Mouse (Mus musculus): ENCODE measurements around the gene Mogat2. TPM values are rescaled to one million over a fixed set of nuclear protein-coding genes. Genes with fewer than 3 reads are reported as not detected.
A peak's percentile ranks its signal among the peaks of the same experiment; 100 is the strongest.

Mogat2 gene
- total and polyA plus RNA-seq, 2 experiments from 2014 or later = 0.40 TPM; not detected in 1

- H3K4me3 ChIP-seq (ENCODE audit: low read depth, low read length) = peak overlapping the region; percentile 37
- H3K4me2 ChIP-seq (ENCODE audit: low read depth, low read length) = peak overlapping the region; percentile 59
- TF ChIP-seq EP300 (IDR thresholded peaks at IDR 0.05; ENCODE audit: low read depth) = no peak
- TF ChIP-seq CTCF (IDR thresholded peaks at IDR 0.05; ENCODE audit: low read depth) = no peak
- H3K27ac ChIP-seq (ENCODE audit: low read depth) = no peak overlapping the region
- DNase-seq (ENCODE audit: low spot score) = no peak
- H3K27me3 ChIP-seq (ENCODE audit: control insufficient read depth, insufficient read depth, low read length) = peaks cover 10% of the 10 kb centered on the region; the same call in 1 of the 2 replicates
- no peak overlapping the region; the same call in 1 of the 2 replicates for H3K9ac ChIP-seq (replicated peaks; ENCODE audit: low read depth, low read length)
- peak; percentile 20; the same call in 1 of the 2 replicates for ATAC-seq (ENCODE audit: insufficient read depth, low read depth)
- H3K36me3 ChIP-seq (replicated peaks; ENCODE audit: control insufficient read depth, insufficient read depth, low read length) = no peaks in the 10 kb centered on the region
- H3K9me3 ChIP-seq (replicated peaks; ENCODE audit: control insufficient read depth, low read length) = no peaks in the 10 kb centered on the region
- WGBS = 5% methylated on average over 39 of the region's 44 CpGs
- no peaks in the 10 kb centered on the region for H3K4me1 ChIP-seq (ENCODE audit: control insufficient read depth, insufficient read depth)
Observed at GRCm38 (mm10) chr7:99248906-99249581, 10.6 kb upstream of the Mogat2 start.

- H3K9ac ChIP-seq (replicated peaks; ENCODE audit: low read depth, low read length) = no peak overlapping the region
- WGBS = 59% methylated on average over 5 of the region's 5 CpGs
- peaks cover 10% of the 10 kb centered on the region; the same call in 1 of the 2 replicates for H3K27me3 ChIP-seq (ENCODE audit: control insufficient read depth, insufficient read depth, low read length)
- no peak overlapping the region for H3K4me3 ChIP-seq (ENCODE audit: low read depth, low read length)
- ATAC-seq (ENCODE audit: insufficient read depth, low read depth) (no peak), DNase-seq (ENCODE audit: low spot score) (no peak)
- TF ChIP-seq EP300 (IDR thresholded peaks at IDR 0.05; ENCODE audit: low read depth) (no peak), CTCF (IDR thresholded peaks at IDR 0.05; ENCODE audit: low read depth) (no peak)
- no peaks in the 10 kb centered on the region for H3K4me1 ChIP-seq (ENCODE audit: control insufficient read depth, insufficient read depth)
- no peak overlapping the region for H3K27ac ChIP-seq (ENCODE audit: low read depth)
- H3K9me3 ChIP-seq (replicated peaks; ENCODE audit: control insufficient read depth, low read length) = no peaks in the 10 kb centered on the region
- H3K4me2 ChIP-seq (ENCODE audit: low read depth, low read length) = no peak overlapping the region
- H3K36me3 ChIP-seq (replicated peaks; ENCODE audit: control insufficient read depth, insufficient read depth, low read length) = no peaks in the 10 kb centered on the region
Observed at GRCm38 (mm10) chr7:99248157-99248742, 9.8 kb upstream of the Mogat2 start.

- DNase-seq (ENCODE audit: low spot score) (no peak), ATAC-seq (ENCODE audit: insufficient read depth, low read depth) (no peak)
- TF ChIP-seq CTCF (IDR thresholded peaks at IDR 0.05; ENCODE audit: low read depth) (no peak), EP300 (IDR thresholded peaks at IDR 0.05; ENCODE audit: low read depth) (no peak)
- Histone ChIP-seq H3K4me3 (ENCODE audit: low read depth, low read length) (no peak overlapping the region), H3K27ac (ENCODE audit: low read depth) (no peak overlapping the region), H3K4me1 (ENCODE audit: control insufficient read depth, insufficient read depth) (peaks cover 7% of the 10 kb centered on the region), H3K27me3 (ENCODE audit: control insufficient read depth, insufficient read depth, low read length) (peaks cover 15% of the 10 kb centered on the region; the same call in 1 of the 2 replicates), H3K9ac (replicated peaks; ENCODE audit: low read depth, low read length) (no peak overlapping the region), H3K4me2 (ENCODE audit: low read depth, low read length) (no peak overlapping the region), H3K9me3 (replicated peaks; ENCODE audit: control insufficient read depth, low read length) (no peaks in the 10 kb centered on the region), H3K36me3 (replicated peaks; ENCODE audit: control insufficient read depth, insufficient read depth, low read length) (no peaks in the 10 kb centered on the region)
- 90% methylated on average over 11 of the region's 11 CpGs for WGBS
Observed at GRCm38 (mm10) chr7:99242097-99242496, 3.7 kb upstream of the Mogat2 start.

- H3K27ac ChIP-seq (ENCODE audit: low read depth) = no peak overlapping the region
- peaks cover 15% of the 10 kb centered on the region; the same call in 1 of the 2 replicates for H3K27me3 ChIP-seq (ENCODE audit: control insufficient read depth, insufficient read depth, low read length)
- H3K9me3 ChIP-seq (replicated peaks; ENCODE audit: control insufficient read depth, low read length) = no peaks in the 10 kb centered on the region
- no peak overlapping the region for H3K4me3 ChIP-seq (ENCODE audit: low read depth, low read length)
- H3K9ac ChIP-seq (replicated peaks; ENCODE audit: low read depth, low read length) = no peak overlapping the region
- no peak for DNase-seq (ENCODE audit: low spot score)
- whole genome bisulfite sequencing = 61% methylated on average over 8 of the region's 8 CpGs
- peaks cover 7% of the 10 kb centered on the region for H3K4me1 ChIP-seq (ENCODE audit: control insufficient read depth, insufficient read depth)
- TF ChIP-seq EP300 (IDR thresholded peaks at IDR 0.05; ENCODE audit: low read depth) (no peak), CTCF (IDR thresholded peaks at IDR 0.05; ENCODE audit: low read depth) (no peak)
- H3K4me2 ChIP-seq (ENCODE audit: low read depth, low read length) = no peak overlapping the region
- H3K36me3 ChIP-seq (replicated peaks; ENCODE audit: control insufficient read depth, insufficient read depth, low read length) = no peaks in the 10 kb centered on the region
- ATAC-seq (ENCODE audit: insufficient read depth, low read depth) = no peak
Observed at GRCm38 (mm10) chr7:99236888-99237660, 1.3 kb downstream of the Mogat2 start.

GRCm38 (mm10) chr7:99235657-99236056 lies 2.8 kb downstream of the Mogat2 start:
- no peak overlapping the region for H3K4me3 ChIP-seq (ENCODE audit: low read depth, low read length)
- no peaks in the 10 kb centered on the region for H3K36me3 ChIP-seq (replicated peaks; ENCODE audit: control insufficient read depth, insufficient read depth, low read length)
- 59% methylated on average over 2 of the region's 2 CpGs for WGBS
- H3K27me3 ChIP-seq (ENCODE audit: control insufficient read depth, insufficient read depth, low read length) = peaks cover 15% of the 10 kb centered on the region; the same call in 1 of the 2 replicates
- H3K4me2 ChIP-seq (ENCODE audit: low read depth, low read length) = no peak overlapping the region
- no peak overlapping the region for H3K9ac ChIP-seq (replicated peaks; ENCODE audit: low read depth, low read length)
- H3K27ac ChIP-seq (ENCODE audit: low read depth) = no peak overlapping the region
- DNase-seq (ENCODE audit: low spot score) (no peak), ATAC-seq (ENCODE audit: insufficient read depth, low read depth) (no peak)
- TF ChIP-seq CTCF (IDR thresholded peaks at IDR 0.05; ENCODE audit: low read depth) (no peak), EP300 (IDR thresholded peaks at IDR 0.05; ENCODE audit: low read depth) (no peak)
- H3K4me1 ChIP-seq (ENCODE audit: control insufficient read depth, insufficient read depth) = peaks cover 7% of the 10 kb centered on the region
- H3K9me3 ChIP-seq (replicated peaks; ENCODE audit: control insufficient read depth, low read length) = no peaks in the 10 kb centered on the region
